Mouse (Mus musculus) liver, adult 2 months (tissue): ENCODE measurements at regions not wholly inside any gene's neighbourhood (a gene's known extent, or its start where the extent isn't known, plus 50 kb on each side); places are given as distances from the start of the nearest gene placed in this dataset.

Experiments used
- DNase-seq: peaks from one replicate; pipeline ENCODE4 v3.0.0-alpha.2; 2011; ENCODE audit warnings: low read depth, low spot score; ENCODE audit errors: extremely low read depth
- H3K27ac ChIP-seq: fragments of 200-500 bp; replicated peaks from 2 replicates; pipeline ENCODE4 v1.5.1; 2012; ENCODE audit warnings: low read depth, mild to moderate bottlenecking, control low read depth, inconsistent platforms, low read length; ENCODE audit not compliant: insufficient read depth
- H3K27me3 ChIP-seq: fragments of 200-500 bp; 2 replicates; pipeline ENCODE4 v1.6.1; 2012; ENCODE audit warnings: mild to moderate bottlenecking, moderate library complexity, low read length, inconsistent platforms; ENCODE audit not compliant: control insufficient read depth, insufficient read depth
- H3K36me3 ChIP-seq: fragments of 200-500 bp; 2 replicates; pipeline ENCODE4 v1.6.1; 2012; ENCODE audit warnings: low read length, inconsistent platforms; ENCODE audit not compliant: control insufficient read depth, insufficient read depth
- H3K4me1 ChIP-seq: fragments of 200-500 bp; 2 replicates; pipeline ENCODE4 v1.6.1; 2011; ENCODE audit warnings: low read length; ENCODE audit not compliant: control insufficient read depth, insufficient read depth
- H3K4me3 ChIP-seq: fragments of 200-500 bp; 2 replicates; pipeline ENCODE4 v1.5.1; 2011; ENCODE audit warnings: low read depth, mild to moderate bottlenecking, control low read depth, low read length, moderate library complexity; ENCODE audit not compliant: insufficient read depth
- H3K79me2 ChIP-seq: fragments of 200-500 bp; 2 replicates; pipeline ENCODE4 v1.6.1; 2012; ENCODE audit warnings: inconsistent platforms, mild to moderate bottlenecking, low read length, moderate library complexity; ENCODE audit not compliant: control insufficient read depth, insufficient read depth
- H3K9ac ChIP-seq: fragments of 200-500 bp; 2 replicates; pipeline ENCODE4 v1.6.1; 2012; ENCODE audit warnings: low read depth, mild to moderate bottlenecking, control low read depth, inconsistent platforms, low read length
- CTCF ChIP-seq: fragments of 200-500 bp; IDR thresholded peaks from 2 replicates; pipeline ENCODE4 v1.5.1; 2011; ENCODE audit warnings: low read depth, low read length, control low read depth
- POLR2A ChIP-seq: fragments of 200-500 bp; IDR thresholded peaks from 2 replicates; pipeline ENCODE4 v1.6.1; 2011; ENCODE audit warnings: low read length, control low read depth; ENCODE audit not compliant: insufficient read depth; ENCODE audit errors: extremely low read depth
- WGBS: fragments of 180-500 bp; shearing (Covaris S2); methylation state at CpG from one replicate; pipeline ENCODE4 v1.1.7; 2018; 5-methylcytosine and 5-hydroxymethylcytosine counted together

GRCm38 (mm10) chr15:94139534-94139958 lies 325.7 kb downstream of the Adamts20 start:
- Histone ChIP-seq H3K79me2 (no peaks in the 10 kb centered on the region), H3K36me3 (no peaks in the 10 kb centered on the region), H3K27me3 (no peaks in the 10 kb centered on the region; the same call in 1 of the 2 replicates), H3K4me3 (no peak overlapping the region), H3K9ac (no peak overlapping the region), H3K4me1 (no peaks in the 10 kb centered on the region), H3K27ac (no peak overlapping the region)
- DNase-seq, result peak; percentile 8
- TF ChIP-seq CTCF (no peak), POLR2A (no peak)
- 68% methylated on average over 13 of the region's 13 CpGs for WGBS

GRCm38 (mm10) chr15:94137159-94137952 lies 327.9 kb downstream of the Adamts20 start:
- no peak overlapping the region for H3K9ac ChIP-seq
- DNase-seq, result no peak
- TF ChIP-seq CTCF (no peak), POLR2A (no peak)
- no peaks in the 10 kb centered on the region for H3K79me2 ChIP-seq
- no peak overlapping the region for H3K27ac ChIP-seq
- no peaks in the 10 kb centered on the region for H3K4me1 ChIP-seq
- H3K27me3 ChIP-seq, result no peaks in the 10 kb centered on the region; the same call in 1 of the 2 replicates
- no peak overlapping the region for H3K4me3 ChIP-seq
- no peaks in the 10 kb centered on the region for H3K36me3 ChIP-seq
- WGBS, result 81% methylated on average over 27 of the region's 27 CpGs

GRCm38 (mm10) chr15:94112801-94113200 lies 352.4 kb downstream of the Adamts20 start:
- Histone ChIP-seq H3K79me2 (no peaks in the 10 kb centered on the region), H3K4me3 (no peak overlapping the region), H3K27ac (no peak overlapping the region), H3K36me3 (no peaks in the 10 kb centered on the region), H3K9ac (no peak overlapping the region), H3K27me3 (no peaks in the 10 kb centered on the region), H3K4me1 (no peaks in the 10 kb centered on the region)
- WGBS, result 84% methylated on average over 5 of the region's 5 CpGs
- TF ChIP-seq CTCF (no peak), POLR2A (no peak)
- no peak for DNase-seq

- Histone ChIP-seq H3K36me3 (no peaks in the 10 kb centered on the region), H3K79me2 (no peaks in the 10 kb centered on the region), H3K27ac (no peak overlapping the region), H3K4me3 (no peak overlapping the region), H3K4me1 (no peaks in the 10 kb centered on the region), H3K9ac (no peak overlapping the region), H3K27me3 (no peaks in the 10 kb centered on the region)
- WGBS, result 21% methylated on average over 2 of the region's 2 CpGs
- no peak for TF ChIP-seq CTCF
- no peak for TF ChIP-seq POLR2A
- DNase-seq, result no peak
Observed at GRCm38 (mm10) chr15:94107186-94107716, 358.0 kb downstream of the Adamts20 start.

GRCm38 (mm10) chr15:94090644-94091043 lies 374.6 kb downstream of the Adamts20 start:
- H3K79me2 ChIP-seq, result no peaks in the 10 kb centered on the region
- WGBS, result 68% methylated on average over 5 of the region's 5 CpGs
- TF ChIP-seq POLR2A (no peak), CTCF (no peak)
- H3K9ac ChIP-seq, result no peak overlapping the region
- H3K4me1 ChIP-seq, result no peaks in the 10 kb centered on the region
- no peak for DNase-seq
- no peaks in the 10 kb centered on the region for H3K27me3 ChIP-seq
- no peak overlapping the region for H3K27ac ChIP-seq
- no peaks in the 10 kb centered on the region for H3K36me3 ChIP-seq
- no peak overlapping the region for H3K4me3 ChIP-seq

GRCm38 (mm10) chr15:94089856-94090255 lies 375.4 kb downstream of the Adamts20 start:
- H3K79me2 ChIP-seq, result no peaks in the 10 kb centered on the region
- no peaks in the 10 kb centered on the region for H3K36me3 ChIP-seq
- H3K27ac ChIP-seq, result no peak overlapping the region
- no peak overlapping the region for H3K9ac ChIP-seq
- no peaks in the 10 kb centered on the region for H3K4me1 ChIP-seq
- no peaks in the 10 kb centered on the region for H3K27me3 ChIP-seq
- DNase-seq, result no peak
- no peak overlapping the region for H3K4me3 ChIP-seq
- WGBS, result 72% methylated on average over 6 of the region's 6 CpGs
- no peak for TF ChIP-seq POLR2A
